Mouse (Mus musculus) ES-E14 (cell line): ENCODE measurements around the gene Pgf.

Experiments used
- CHD2 ChIP-seq: IDR thresholded peaks from 2 replicates; pipeline ENCODE4 v1.6.1; 2014; ENCODE audit warnings: mild to moderate bottlenecking, low read depth, low read length, inconsistent platforms
- HCFC1 ChIP-seq: IDR thresholded peaks from 2 replicates; pipeline ENCODE4 v1.6.1; 2012; ENCODE audit warnings: low read length, inconsistent platforms, borderline replicate concordance; ENCODE audit not compliant: insufficient read depth

DNA sequence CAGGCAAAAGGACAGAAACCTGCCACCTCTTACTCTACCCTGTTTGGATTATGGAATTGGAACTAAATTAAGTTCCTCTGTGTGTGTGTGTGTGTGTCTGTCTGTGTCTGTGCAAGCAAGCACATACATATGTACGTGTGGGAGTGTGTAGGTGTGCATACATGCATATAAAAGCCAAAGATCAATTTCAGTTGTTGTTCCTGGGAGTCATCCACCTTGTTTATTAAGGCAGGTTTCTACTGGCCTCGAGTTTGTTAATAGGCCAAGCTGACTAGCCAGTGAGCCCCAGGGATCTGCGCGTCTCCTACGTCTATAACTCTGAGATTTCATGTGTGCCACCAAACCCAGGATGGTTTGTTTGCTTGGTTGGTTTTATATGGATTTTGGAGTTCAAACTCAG lies 52.8 kb downstream of the Pgf start:
- no peak for TF ChIP-seq CHD2
- no peak for TF ChIP-seq HCFC1
